Mouse (Mus musculus): ENCODE results near the gene Mt3. TPM values are rescaled to one million over a fixed set of nuclear protein-coding genes. Genes with fewer than 3 reads are reported as not detected.

Gene Mt3
- polyA plus RNA-seq (2012; rRNA removed): 139 and 158 TPM in 2 replicates

DNA sequence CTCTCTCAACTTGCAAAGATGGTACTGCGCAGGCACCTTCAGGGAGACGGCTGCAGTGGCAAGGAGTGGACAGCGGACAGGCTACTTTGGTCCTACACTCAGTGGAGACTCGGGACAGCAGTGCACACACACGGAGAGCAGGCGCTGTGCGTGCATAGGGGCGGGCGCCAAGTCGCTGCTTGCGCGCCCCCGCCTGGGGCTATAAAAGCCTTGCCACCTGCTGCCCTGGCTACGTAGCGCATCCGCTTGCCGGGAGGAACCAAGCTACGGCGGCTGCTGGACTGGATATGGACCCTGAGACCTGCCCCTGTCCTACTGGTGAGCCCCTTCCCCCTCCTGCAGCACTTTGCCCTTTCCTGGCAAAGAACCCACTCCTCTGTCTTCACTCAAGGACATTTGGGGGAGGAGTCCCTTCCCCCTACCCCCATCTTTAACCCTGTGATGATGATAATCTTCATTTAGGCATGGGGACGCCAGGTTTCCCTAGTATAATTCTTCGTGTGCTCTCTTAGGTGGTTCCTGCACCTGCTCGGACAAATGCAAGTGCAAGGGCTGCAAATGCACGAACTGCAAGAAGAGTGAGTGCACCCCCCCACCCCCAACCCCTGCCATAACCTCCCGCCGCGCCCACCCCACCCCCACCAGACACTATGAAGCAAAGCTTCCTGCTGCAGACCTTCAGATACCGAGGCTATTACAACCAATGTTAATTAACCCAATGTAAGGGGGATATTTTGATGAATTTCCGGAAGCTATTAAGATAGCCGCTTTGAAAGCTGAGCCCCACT is at the start of gene Mt3:
Gene Mt3 (plus strand): TSS at position 95 of the 788 bp plus-strand sequence.
- peak; percentile 42; the same call in 1 of the 2 replicates for TF ChIP-seq POLR2A (IDR thresholded peaks at IDR 0.05; ENCODE audit: borderline replicate concordance, extremely low read depth, insufficient read depth, insufficient read length, poor library complexity, severe bottlenecking)
- peak; percentile 33; the same call in 1 of the 2 replicates for TF ChIP-seq CTCF (IDR thresholded peaks at IDR 0.05; ENCODE audit: borderline replicate concordance, extremely low read depth, insufficient read depth, insufficient read length)
- peak; percentile 92 for DNase-seq (ENCODE audit: low read depth)

- peak; percentile 27; the same call in 1 of the 2 replicates for TF ChIP-seq CTCF (IDR thresholded peaks at IDR 0.05; ENCODE audit: borderline replicate concordance, extremely low read depth, insufficient read depth, insufficient read length)
- TF ChIP-seq POLR2A (IDR thresholded peaks at IDR 0.05; ENCODE audit: borderline replicate concordance, extremely low read depth, insufficient read depth, insufficient read length, poor library complexity, severe bottlenecking): no peak
- DNase-seq (ENCODE audit: low read depth): peak; percentile 58
Measured at GRCm38 (mm10) chr8:94104146-94104545, 48.3 kb upstream of the Mt3 start.

DNA sequence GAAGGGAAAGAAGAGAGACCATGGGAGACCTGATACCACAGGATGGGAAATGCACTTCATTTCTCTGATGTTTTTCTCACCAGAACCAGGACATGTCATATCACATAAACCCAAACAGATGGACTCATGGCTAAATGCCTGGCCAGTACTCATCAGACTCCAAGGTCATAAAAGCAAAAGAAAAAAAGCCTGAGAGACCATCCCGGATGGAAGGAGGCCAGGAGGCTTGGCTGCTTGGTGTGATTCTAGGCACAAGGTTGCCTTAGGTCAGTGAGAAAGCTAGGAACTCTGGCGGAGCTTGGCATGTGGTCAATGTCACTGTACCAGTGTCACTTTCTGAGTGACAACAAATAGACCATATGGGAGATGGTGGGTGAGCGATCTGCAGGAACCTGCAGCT is 44.5 kb upstream of the Mt3 start:
- no peak for DNase-seq (ENCODE audit: low read depth)
- no peak for TF ChIP-seq CTCF (IDR thresholded peaks at IDR 0.05; ENCODE audit: borderline replicate concordance, extremely low read depth, insufficient read depth, insufficient read length)
- TF ChIP-seq POLR2A (IDR thresholded peaks at IDR 0.05; ENCODE audit: borderline replicate concordance, extremely low read depth, insufficient read depth, insufficient read length, poor library complexity, severe bottlenecking): no peak

DNA sequence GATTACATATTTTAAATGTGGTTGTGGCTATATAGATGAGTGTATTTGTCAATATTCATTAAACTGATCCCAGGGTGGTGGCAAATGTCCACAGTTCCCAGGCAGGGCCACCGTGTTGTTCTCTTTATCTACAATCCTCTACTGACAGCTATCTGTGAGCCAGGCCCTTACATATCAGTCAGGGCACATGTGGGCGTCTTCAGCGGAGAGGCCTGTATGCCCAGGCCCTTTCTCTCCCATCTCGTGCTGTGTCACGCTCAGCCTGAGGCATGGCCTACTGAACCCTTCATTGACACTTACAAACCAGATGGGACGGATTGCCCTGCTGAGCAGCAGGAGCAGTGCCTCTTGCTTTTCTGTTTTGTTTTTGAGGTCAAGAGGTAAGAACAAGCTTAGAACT is 43.0 kb upstream of the Mt3 start:
- DNase-seq (ENCODE audit: low read depth): no peak
- TF ChIP-seq CTCF (IDR thresholded peaks at IDR 0.05; ENCODE audit: borderline replicate concordance, extremely low read depth, insufficient read depth, insufficient read length) (no peak), POLR2A (IDR thresholded peaks at IDR 0.05; ENCODE audit: borderline replicate concordance, extremely low read depth, insufficient read depth, insufficient read length, poor library complexity, severe bottlenecking) (no peak)

DNA sequence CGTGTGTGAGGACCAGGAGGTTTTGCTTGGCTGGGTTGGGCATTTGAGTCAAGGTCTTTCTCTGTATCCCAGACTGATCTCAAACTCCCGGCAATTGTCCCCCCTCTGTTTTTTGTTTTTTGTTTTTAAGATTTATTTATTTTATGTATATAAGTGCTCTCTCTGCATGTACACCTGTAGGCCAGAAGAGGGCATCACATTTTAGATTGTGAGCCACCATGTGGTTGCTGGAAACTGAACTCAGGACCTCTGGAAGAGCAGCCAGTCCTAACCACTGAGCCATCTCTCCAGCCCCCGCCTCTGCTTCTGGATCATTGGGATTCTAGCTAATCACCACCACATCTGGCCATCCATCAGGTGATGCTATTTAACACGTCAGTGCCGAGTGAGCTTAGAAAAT is 42.6 kb upstream of the Mt3 start:
- no peak for DNase-seq (ENCODE audit: low read depth)
- TF ChIP-seq CTCF (IDR thresholded peaks at IDR 0.05; ENCODE audit: borderline replicate concordance, extremely low read depth, insufficient read depth, insufficient read length) (no peak), POLR2A (IDR thresholded peaks at IDR 0.05; ENCODE audit: borderline replicate concordance, extremely low read depth, insufficient read depth, insufficient read length, poor library complexity, severe bottlenecking) (no peak)

DNA sequence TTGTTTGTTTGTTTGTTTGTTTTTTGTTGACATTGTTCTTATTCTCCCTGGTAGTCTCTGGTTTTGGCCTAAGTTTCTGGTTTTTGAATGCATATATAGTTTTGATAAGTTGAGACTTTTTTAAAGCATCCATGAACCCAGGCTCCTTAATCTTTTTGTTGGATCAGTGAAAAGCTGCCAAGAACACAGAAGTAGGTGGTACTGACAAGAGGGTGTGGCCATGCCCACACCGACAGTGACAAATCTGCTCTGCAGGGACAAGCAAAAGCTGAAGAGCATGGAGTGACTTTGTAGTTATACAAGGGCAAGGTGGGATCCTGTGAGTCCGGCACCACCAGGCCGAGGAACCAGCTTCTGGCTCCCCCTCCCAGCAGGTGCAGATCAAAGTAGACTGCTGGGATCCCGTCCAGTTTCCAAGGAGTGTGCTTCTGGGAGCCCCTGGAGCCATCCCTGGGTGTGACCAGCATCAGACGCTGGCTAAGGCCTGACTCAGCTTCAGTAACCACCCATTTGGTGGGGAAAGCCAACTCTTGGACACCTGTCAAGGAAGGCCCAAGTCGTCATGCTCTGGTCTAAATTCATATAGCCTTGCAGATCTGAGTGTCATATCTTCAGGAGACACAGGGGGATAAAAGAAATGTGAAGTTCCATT is 41.8 kb upstream of the Mt3 start:
- DNase-seq (ENCODE audit: low read depth): no peak
- TF ChIP-seq CTCF (IDR thresholded peaks at IDR 0.05; ENCODE audit: borderline replicate concordance, extremely low read depth, insufficient read depth, insufficient read length) (no peak), POLR2A (IDR thresholded peaks at IDR 0.05; ENCODE audit: borderline replicate concordance, extremely low read depth, insufficient read depth, insufficient read length, poor library complexity, severe bottlenecking) (no peak)

- no peak for TF ChIP-seq POLR2A (IDR thresholded peaks at IDR 0.05; ENCODE audit: borderline replicate concordance, extremely low read depth, insufficient read depth, insufficient read length, poor library complexity, severe bottlenecking)
- TF ChIP-seq CTCF (IDR thresholded peaks at IDR 0.05; ENCODE audit: borderline replicate concordance, extremely low read depth, insufficient read depth, insufficient read length): no peak
- DNase-seq (ENCODE audit: low read depth): no peak
Measured at GRCm38 (mm10) chr8:94113435-94113834, 39.0 kb upstream of the Mt3 start.

- TF ChIP-seq POLR2A (IDR thresholded peaks at IDR 0.05; ENCODE audit: borderline replicate concordance, extremely low read depth, insufficient read depth, insufficient read length, poor library complexity, severe bottlenecking) (no peak), CTCF (IDR thresholded peaks at IDR 0.05; ENCODE audit: borderline replicate concordance, extremely low read depth, insufficient read depth, insufficient read length) (no peak)
- DNase-seq (ENCODE audit: low read depth): no peak
Measured at GRCm38 (mm10) chr8:94113972-94114371, 38.4 kb upstream of the Mt3 start.

GRCm38 (mm10) chr8:94118776-94119430 is 33.5 kb upstream of the Mt3 start:
- DNase-seq (ENCODE audit: low read depth): peak; percentile 97
- TF ChIP-seq CTCF (IDR thresholded peaks at IDR 0.05; ENCODE audit: borderline replicate concordance, extremely low read depth, insufficient read depth, insufficient read length) (no peak), POLR2A (IDR thresholded peaks at IDR 0.05; ENCODE audit: borderline replicate concordance, extremely low read depth, insufficient read depth, insufficient read length, poor library complexity, severe bottlenecking) (no peak)

- DNase-seq (ENCODE audit: low read depth): peak; percentile 79
- no peak for TF ChIP-seq CTCF (IDR thresholded peaks at IDR 0.05; ENCODE audit: borderline replicate concordance, extremely low read depth, insufficient read depth, insufficient read length)
- TF ChIP-seq POLR2A (IDR thresholded peaks at IDR 0.05; ENCODE audit: borderline replicate concordance, extremely low read depth, insufficient read depth, insufficient read length, poor library complexity, severe bottlenecking): no peak
Measured at GRCm38 (mm10) chr8:94121625-94122024, 30.8 kb upstream of the Mt3 start.

All from brain, embryonic 14.5 days (tissue).